ENCODE assay signal across 8 mouse cellular contexts in the genomic region with DNA sequence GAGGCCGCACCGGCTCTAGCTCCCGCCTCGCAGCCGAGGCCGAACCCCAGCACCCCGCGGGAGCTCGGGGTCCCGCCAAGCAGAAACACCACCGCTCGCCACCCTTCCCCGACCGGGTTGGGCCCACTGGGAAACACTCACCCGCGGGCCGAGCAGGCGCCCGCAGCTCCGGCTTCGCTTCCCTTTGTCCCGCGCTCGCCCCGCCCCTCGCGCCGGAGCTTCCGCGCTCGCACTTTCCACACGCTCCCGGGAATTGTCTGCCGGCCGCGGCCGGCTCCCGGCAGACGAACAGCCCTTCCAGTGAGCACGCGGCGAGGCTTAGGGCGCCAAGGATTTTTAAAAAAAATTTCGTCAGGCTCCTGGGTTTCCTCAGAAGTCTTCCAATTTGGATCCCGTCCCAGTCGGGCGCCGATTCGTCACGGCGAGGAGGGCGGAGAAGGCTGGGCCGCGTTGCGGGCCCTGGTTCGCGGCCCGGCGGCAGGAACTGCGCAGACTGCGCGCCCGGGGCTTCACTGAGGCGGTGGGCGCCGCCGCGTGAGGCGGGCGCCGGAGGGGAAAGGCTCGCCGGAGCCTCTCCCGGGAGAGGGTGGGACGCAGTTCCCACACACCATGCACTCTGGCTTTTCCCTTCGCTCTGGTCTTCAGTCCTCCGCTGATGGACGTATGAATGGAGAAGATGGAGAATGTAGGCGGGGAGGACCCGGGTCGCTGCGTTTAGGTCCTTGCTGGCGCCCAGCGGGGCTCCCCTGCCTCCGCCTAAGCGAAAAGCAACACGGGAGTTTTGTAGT. TPM values are rescaled to one million over a fixed set of nuclear protein-coding genes. Genes with fewer than 3 reads are reported as not detected.
DNase-seq lines count a peak whose midpoint lies in the region; ATAC-seq and TF ChIP-seq lines count a peak whose summit lies in the region.

A gene (minus strand): TSS at position 757 of the 788 bp plus-strand sequence.

- H3K36me3 ChIP-seq in hindbrain, embryonic 11.5 days (ENCODE audit: control insufficient read depth, insufficient read depth, low read length): 0 out of 2 replicates have a peak, but pooled peaks cover 3% of the 10 kb centered on the region

- CTCF ChIA-PET in Patski (lab: Charles Lee): interaction anchor here (1.0 kb wide), 1 partner anchor 23 kb away, joined by 4 read pairs; no protein-coding TSS in a partner anchor

- H3K4me2 ChIP-seq in hindbrain, embryonic 11.5 days (replicated peaks; ENCODE audit: low read depth, low read length): peak within 1 kb of the TSS; percentile 57

- under 1% methylated on average over 78 of the region's 87 CpGs for WGBS in hindbrain, embryonic 11.5 days

- H3K9me3 ChIP-seq in hindbrain, embryonic 11.5 days (ENCODE audit: control insufficient read depth, low read length): no peaks in the 10 kb centered on the region

- POLR2A ChIA-PET in Patski (lab: Charles Lee): interaction anchor here (1.0 to 1.2 kb wide), 2 partner anchors 9 to 24 kb away, joined by 4 to 6 read pairs; no protein-coding TSS in a partner anchor

- ATAC-seq in Patski: peak; percentile 74
- ATAC-seq in hindbrain, embryonic 11.5 days (ENCODE audit: low FRiP score): peak; percentile 90

- H3K4me3 ChIP-seq in hindbrain, embryonic 11.5 days (ENCODE audit: low read depth, low read length): peak within 1 kb of the TSS; percentile 93

- H3K27ac ChIP-seq in hindbrain, embryonic 11.5 days (ENCODE audit: low read depth, low read length): peak within 1 kb of the TSS; percentile 99

- H3K4me1 ChIP-seq in hindbrain, embryonic 11.5 days (replicated peaks; ENCODE audit: control insufficient read depth, insufficient read depth, low read length): no peaks in the 10 kb centered on the region

- no peak for TF ChIP-seq CTCF in Patski (IDR thresholded peaks at IDR 0.05)

- no peaks in the 10 kb centered on the region for H3K27me3 ChIP-seq in Patski
- H3K27me3 ChIP-seq in hindbrain, embryonic 11.5 days (ENCODE audit: control insufficient read depth, insufficient read depth, low read length): no peaks in the 10 kb centered on the region

- in situ Hi-C loops in Patski (cut with MboI; ENCODE audit: low pct_unique_long_range_greater_than_20kb): no loop called here

- H3K9ac ChIP-seq in hindbrain, embryonic 11.5 days (ENCODE audit: low read depth, low read length): peak within 1 kb of the TSS; percentile 100

- DNase-seq in Patski (ENCODE audit: low read depth, low spot score): peak; percentile 35
- DNase-seq in cerebellum, postnatal 10 days: peak; percentile 90 to 92
- DNase-seq in frontal cortex, postnatal 10 days (ENCODE audit: low spot score in 2 of 2): peak; percentile 50 to 77
- DNase-seq in hindbrain, embryonic 11.5 days (ENCODE audit: low spot score): peak; percentile 87
- DNase-seq in layer of hippocampus, postnatal 10 days (ENCODE audit: low spot score in 2 of 2): peak; percentile 78 to 85
- DNase-seq in lung, postnatal 10 days: peak; percentile 81
- DNase-seq in ovary, postnatal 14 days (ENCODE audit: low spot score): peak; percentile 77
- DNase-seq in thymus, postnatal 10 days (ENCODE audit: low spot score in 2 of 2): peak; percentile 63 to 79

RNA-seq across cellular contexts. Expression of the gene that starts here (rescaled TPM):
- 135 TPM for polyA plus RNA-seq in Patski (2021)
- polyA plus RNA-seq in hindbrain, embryonic 11.5 days (2014; fragmentation: Nextera tagmentation; extraction: Ambion mirVana): 217 and 219 TPM in 2 replicates
- total RNA-seq in layer of hippocampus, postnatal 10 days (2021): 10 to 100 TPM; 90.7 to 93.3 TPM

Comparison
In these comparisons a context has a peak if more than half of its experiments do, and no peak if none do; other contexts are left out.
1. Peak in every context shown above with its lines: DNase-seq, ATAC-seq, H3K4me3 ChIP-seq and H3K27ac ChIP-seq.
2. DNase-seq: peak in every context shown above with its lines; median percentile 91 in cerebellum, postnatal 10 days; 87 in hindbrain, embryonic 11.5 days; 82 in layer of hippocampus, postnatal 10 days; 81 in lung, postnatal 10 days; 77 in ovary, postnatal 14 days; 71 in thymus, postnatal 10 days; 64 in frontal cortex, postnatal 10 days; 35 in Patski.